Mouse (Mus musculus): ENCODE results near the gene P4ha3. TPM values are rescaled to one million over a fixed set of nuclear protein-coding genes. Genes with fewer than 3 reads are reported as not detected.

P4ha3 gene
- polyA plus RNA-seq (2014; fragmentation: Illumina TruSeq; extraction: RNeasy Lipid Tissue Mini Kit (QIAGEN cat#74804); ENCODE audit: insufficient read depth, low read depth, low replicate concordance), result 0.55 TPM

DNA sequence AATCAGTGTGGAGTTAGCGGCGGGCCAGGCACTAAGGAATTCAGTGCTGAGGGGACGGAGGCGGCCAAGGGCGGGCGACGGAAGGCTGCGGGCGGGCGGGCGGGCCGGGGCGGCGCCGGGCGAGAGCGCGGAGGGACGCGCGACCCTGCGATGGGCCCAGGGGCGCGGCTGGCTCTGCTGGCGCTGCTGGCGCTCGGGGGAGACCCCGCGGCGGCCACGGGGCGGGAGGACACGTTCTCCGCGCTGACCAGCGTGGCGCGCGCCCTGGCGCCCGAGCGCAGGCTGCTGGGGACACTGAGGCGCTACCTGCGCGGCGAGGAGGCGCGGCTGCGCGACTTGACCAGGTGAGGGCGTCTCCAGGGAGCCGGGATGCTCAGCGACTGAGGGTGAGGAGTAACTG, at the start of gene P4ha3:
Gene P4ha3, plus strand, starts transcription at position 138 of the 400 bp plus-strand sequence.

Other genes starting within 250 kb of the P4ha3 start
- 11.8 TPM for gene Pold3, start 164.0 kb upstream of the P4ha3 start, polyA plus RNA-seq (2014; fragmentation: Illumina TruSeq; extraction: RNeasy Lipid Tissue Mini Kit (QIAGEN cat#74804); ENCODE audit: insufficient read depth, low read depth, low replicate concordance)
- 5.4 TPM for gene Lipt2, start 126.2 kb upstream of the P4ha3 start, polyA plus RNA-seq (2014; fragmentation: Illumina TruSeq; extraction: RNeasy Lipid Tissue Mini Kit (QIAGEN cat#74804); ENCODE audit: insufficient read depth, low read depth, low replicate concordance)
- gene Kcne3, start 109.0 kb upstream of the P4ha3 start, polyA plus RNA-seq (2014; fragmentation: Illumina TruSeq; extraction: RNeasy Lipid Tissue Mini Kit (QIAGEN cat#74804); ENCODE audit: insufficient read depth, low read depth, low replicate concordance), result 4.4 TPM
- 3.7 TPM for gene Pgm2l1, start 58.1 kb upstream of the P4ha3 start, polyA plus RNA-seq (2014; fragmentation: Illumina TruSeq; extraction: RNeasy Lipid Tissue Mini Kit (QIAGEN cat#74804); ENCODE audit: insufficient read depth, low read depth, low replicate concordance)
- 13.9 TPM for gene C2cd3, start 86.7 kb downstream of the P4ha3 start, polyA plus RNA-seq (2014; fragmentation: Illumina TruSeq; extraction: RNeasy Lipid Tissue Mini Kit (QIAGEN cat#74804); ENCODE audit: insufficient read depth, low read depth, low replicate concordance)
- 15.4 TPM for gene Ppme1, start 86.8 kb downstream of the P4ha3 start, polyA plus RNA-seq (2014; fragmentation: Illumina TruSeq; extraction: RNeasy Lipid Tissue Mini Kit (QIAGEN cat#74804); ENCODE audit: insufficient read depth, low read depth, low replicate concordance)
- gene Ucp3, start 187.5 kb downstream of the P4ha3 start, polyA plus RNA-seq (2014; fragmentation: Illumina TruSeq; extraction: RNeasy Lipid Tissue Mini Kit (QIAGEN cat#74804); ENCODE audit: insufficient read depth, low read depth, low replicate concordance), result 2.5 TPM
- 280 TPM for gene Ucp2, start 207.8 kb downstream of the P4ha3 start, polyA plus RNA-seq (2014; fragmentation: Illumina TruSeq; extraction: RNeasy Lipid Tissue Mini Kit (QIAGEN cat#74804); ENCODE audit: insufficient read depth, low read depth, low replicate concordance)
- gene Dnajb13, start 229.4 kb downstream of the P4ha3 start, polyA plus RNA-seq (2014; fragmentation: Illumina TruSeq; extraction: RNeasy Lipid Tissue Mini Kit (QIAGEN cat#74804); ENCODE audit: insufficient read depth, low read depth, low replicate concordance), result 11.1 TPM